Mouse (Mus musculus): Measurements from ENCODE around the gene Rnf6. TPM values are rescaled to one million over a fixed set of nuclear protein-coding genes. Genes with fewer than 3 reads are reported as not detected.
"Not testable (repeated sequence)": the region's sequence is repeated elsewhere in the genome, so short reads cannot be mapped to it uniquely, and the experiment has no call there.

Rnf6 gene
- polyA plus RNA-seq, 1 experiment = 51.1 TPM

DNA sequence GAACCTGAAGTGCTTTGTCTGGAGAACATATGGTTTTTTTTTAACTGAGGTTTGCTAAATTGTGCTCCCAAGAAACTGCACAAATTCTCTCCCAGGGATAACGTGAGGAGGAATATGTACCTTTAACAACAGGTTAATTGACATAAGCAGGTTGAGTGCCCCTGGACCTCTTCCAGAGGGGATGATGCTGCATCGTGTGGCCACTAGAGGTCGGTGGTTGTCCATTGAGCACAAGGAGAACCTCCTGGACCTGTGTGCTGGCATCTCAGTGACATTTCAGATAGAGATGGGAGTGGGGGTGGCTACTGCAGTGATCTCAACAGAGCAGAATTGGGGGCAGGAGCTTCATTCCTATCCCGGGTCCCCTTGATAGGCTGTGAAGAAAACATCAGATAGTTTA, 48.6 kb downstream of the Rnf6 start:
- 0 out of 2 replicates have a peak, but pooled peaks have one; percentile 5 for TF ChIP-seq CTCF (IDR thresholded peaks at IDR 0.05; ENCODE audit: extremely low read depth, insufficient read depth, low read length)
- H3K4me1 ChIP-seq (ENCODE audit: control insufficient read depth, insufficient read depth, low read length); H3K4me3 ChIP-seq (ENCODE audit: insufficient read depth, low read length); H3K27ac ChIP-seq (ENCODE audit: insufficient read depth, low read length): not testable (repeated sequence)

DNA sequence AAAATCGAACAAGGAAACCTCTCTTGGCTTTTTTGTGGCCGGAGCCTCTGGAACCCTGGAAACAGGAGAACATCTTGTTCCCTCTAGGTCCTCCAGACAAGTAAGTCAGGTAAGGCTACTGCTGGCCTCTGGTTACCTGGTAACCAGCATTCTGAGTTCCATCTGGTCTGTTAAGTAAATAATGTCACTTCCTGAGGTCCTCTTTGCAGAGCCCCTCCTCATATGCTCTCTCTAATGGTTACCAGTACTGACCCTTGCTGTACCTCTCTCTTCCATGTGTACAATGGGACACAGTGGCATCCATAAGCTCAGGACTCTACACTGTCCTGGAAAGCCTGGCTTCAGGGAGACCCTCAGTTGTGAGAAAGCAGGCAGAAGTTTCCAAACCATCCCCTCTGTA, 50.7 kb downstream of the Rnf6 start, which contains the start of gene Gm6309:
Gene Gm6309 (minus strand): TSS at position 101 of the 400 bp plus-strand sequence.
- H3K27ac ChIP-seq (ENCODE audit: insufficient read depth, low read length); H3K4me1 ChIP-seq (ENCODE audit: control insufficient read depth, insufficient read depth, low read length); H3K4me3 ChIP-seq (ENCODE audit: insufficient read depth, low read length): not testable (repeated sequence)

DNA sequence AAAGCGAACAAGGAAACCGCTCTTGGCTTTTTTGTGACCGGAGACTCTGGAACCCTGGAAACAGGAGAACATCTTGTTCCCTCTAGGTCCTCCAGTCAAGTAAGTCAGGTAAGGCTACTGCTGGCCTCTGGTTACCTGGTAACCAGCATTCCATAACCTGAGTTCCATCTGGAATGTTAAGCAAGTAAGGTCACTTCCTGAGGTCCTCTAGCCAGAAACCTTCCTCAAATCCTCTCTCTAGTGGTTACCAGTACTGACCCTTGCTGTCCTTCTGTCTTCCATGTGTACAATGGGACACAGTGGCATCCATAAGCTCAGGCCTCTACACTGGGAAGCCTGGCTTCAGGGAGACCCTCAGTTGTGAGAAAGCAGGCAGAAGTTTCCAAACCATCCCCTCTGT, 60.9 kb downstream of the Rnf6 start, which contains the start of gene Gm5565:
Gene Gm5565 (minus strand): TSS at position 101 of the 400 bp plus-strand sequence.
- not testable (repeated sequence) for H3K27ac ChIP-seq (ENCODE audit: insufficient read depth, low read length); H3K4me3 ChIP-seq (ENCODE audit: insufficient read depth, low read length); H3K4me1 ChIP-seq (ENCODE audit: control insufficient read depth, insufficient read depth, low read length)

Other genes starting within 250 kb of the Rnf6 start
- not detected in 2 replicates for gene Cyp3a25, start 211.9 kb downstream of the Rnf6 start, polyA plus RNA-seq (2012; rRNA removed)
- not detected in 2 replicates for gene Cyp3a59, start 142.3 kb downstream of the Rnf6 start, polyA plus RNA-seq (2012; rRNA removed)
- gene Gm5565, start 61.0 kb downstream of the Rnf6 start, polyA plus RNA-seq (2012; rRNA removed) = not detected in 2 replicates
- not detected in 2 replicates for gene Gm6309, start 50.8 kb downstream of the Rnf6 start, polyA plus RNA-seq (2012; rRNA removed)
- gene 1700001J03Rik, start 36.3 kb downstream of the Rnf6 start, polyA plus RNA-seq (2012; rRNA removed) = 0.71 and 1.1 TPM in 2 replicates
- 33.7 and 35.8 TPM in 2 replicates for gene Cdk8, start 9.7 kb upstream of the Rnf6 start, polyA plus RNA-seq (2012; rRNA removed)
- gene Wasf3, start 163.4 kb upstream of the Rnf6 start, polyA plus RNA-seq (2012; rRNA removed) = 59.9 and 61.7 TPM in 2 replicates

All from cortical plate, adult 2 months (tissue).